Mouse (Mus musculus) olfactory bulb, adult 2 months (tissue): Measurements from ENCODE around the gene Col16a1.

Experiments
- CTCF ChIP-seq: fragments of 200-500 bp; IDR thresholded peaks from 2 replicates; pipeline ENCODE4 v1.5.1; 2012; ENCODE audit warnings: low read depth, mild to moderate bottlenecking, low read length, moderate library complexity; ENCODE audit not compliant: insufficient read depth
- POLR2A ChIP-seq: fragments of 200-500 bp; IDR thresholded peaks from 2 replicates; pipeline ENCODE4 v1.6.1; 2012; ENCODE audit warnings: mild to moderate bottlenecking, low read depth, low read length, moderate library complexity; ENCODE audit not compliant: insufficient read depth

DNA sequence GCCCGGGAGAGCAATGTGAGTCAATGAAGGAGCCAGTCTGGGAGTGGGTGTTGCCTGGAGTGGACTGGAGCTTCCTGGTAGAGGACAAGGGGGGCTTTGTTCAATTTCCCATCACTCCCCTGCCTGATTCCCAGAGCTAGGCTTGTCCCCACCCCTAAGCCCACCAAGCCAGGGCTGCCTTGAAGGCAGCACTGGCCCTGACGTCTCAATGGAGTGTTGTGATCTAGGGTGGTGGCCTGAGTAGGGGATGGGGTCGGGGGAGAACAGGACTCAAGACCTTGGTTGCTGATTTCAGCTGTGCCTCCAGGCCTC is 8.3 kb downstream of the Col16a1 start:
- no peak for TF ChIP-seq CTCF
- no peak for TF ChIP-seq POLR2A
